Comparison of ENCODE assay signal across 16 mouse cellular contexts in genomic region chr4:110292471-110292870, GRCm38 (mm10). TPM values are rescaled to one million over a fixed set of nuclear protein-coding genes. Genes with fewer than 3 reads are reported as not detected.
DNase-seq lines count a peak whose midpoint lies in the region; ATAC-seq lines count a peak whose summit lies in the region.
"Had no signal": no experiment of that assay in that cellular context is flagged by ENCODE, and none has a peak within 500 bp of the region (broad histone marks: within the 10 kb centered on the region; RNA-seq: fewer than 3 reads in every experiment).

No protein-coding gene starts in this region.

- 0 out of 2 replicates have a peak, but pooled peaks cover 6% of the 10 kb centered on the region for H3K4me1 ChIP-seq in forebrain, embryonic 11.5 days (replicated peaks; ENCODE audit: control insufficient read depth, insufficient read depth, low read length)
- H3K4me1 ChIP-seq in hindbrain, embryonic 16.5 days (ENCODE audit: control insufficient read depth, insufficient read depth, low read depth, low read length) = no peaks in the 10 kb centered on the region; the same call in 1 of the 2 replicates
- H3K4me1 ChIP-seq in neural tube, embryonic 11.5 days (ENCODE audit: control insufficient read depth, insufficient read depth, low read length) = no peaks in the 10 kb centered on the region
- H3K4me1 ChIP-seq: liver, embryonic 13.5 days had no signal

- H3K9me3 ChIP-seq in forebrain, embryonic 11.5 days (ENCODE audit: control insufficient read depth, low read length) = no peaks in the 10 kb centered on the region
- H3K9me3 ChIP-seq in hindbrain, embryonic 16.5 days (ENCODE audit: control insufficient read depth, low read length) = no peaks in the 10 kb centered on the region
- H3K9me3 ChIP-seq in neural tube, embryonic 11.5 days (ENCODE audit: control insufficient read depth, low read length) = no peaks in the 10 kb centered on the region
- H3K9me3 ChIP-seq: liver, embryonic 13.5 days had no signal

- H3K9ac ChIP-seq in forebrain, embryonic 11.5 days (ENCODE audit: low read length) = no peak overlapping the region
- no peak overlapping the region for H3K9ac ChIP-seq in hindbrain, embryonic 16.5 days (ENCODE audit: low read depth, low read length)
- no peak overlapping the region; the same call in 1 of the 2 replicates for H3K9ac ChIP-seq in neural tube, embryonic 11.5 days (ENCODE audit: low read length)
- H3K9ac ChIP-seq: liver, embryonic 13.5 days had no signal

- H3K27ac ChIP-seq in forebrain, embryonic 11.5 days (ENCODE audit: low read depth, low read length) = 0 out of 2 replicates have a peak overlapping the region, but pooled peaks have one; percentile 25
- no peak overlapping the region for H3K27ac ChIP-seq in hindbrain, embryonic 16.5 days (ENCODE audit: low read depth, low read length)
- peak overlapping the region; percentile 73 for H3K27ac ChIP-seq in neural tube, embryonic 11.5 days (ENCODE audit: low read depth, low read length)
- H3K27ac ChIP-seq: liver, embryonic 13.5 days had no signal

- no peaks in the 10 kb centered on the region for H3K27me3 ChIP-seq in forebrain, embryonic 11.5 days (ENCODE audit: control insufficient read depth, insufficient read depth, low read length)
- H3K27me3 ChIP-seq in hindbrain, embryonic 16.5 days (replicated peaks; ENCODE audit: control insufficient read depth, insufficient read depth, low read length) = no peaks in the 10 kb centered on the region
- no peaks in the 10 kb centered on the region for H3K27me3 ChIP-seq in neural tube, embryonic 11.5 days (ENCODE audit: control insufficient read depth, insufficient read depth, low read length)
- H3K27me3 ChIP-seq: liver, embryonic 13.5 days had no signal

- 61% methylated on average over 10 of the region's 10 CpGs for WGBS in forebrain, embryonic 11.5 days
- WGBS in hindbrain, embryonic 16.5 days = 37% methylated on average over 10 of the region's 10 CpGs
- whole genome bisulfite sequencing in neural tube, embryonic 11.5 days = 55% methylated on average over 10 of the region's 10 CpGs

- H3K36me3 ChIP-seq in forebrain, embryonic 11.5 days (ENCODE audit: control insufficient read depth, insufficient read depth, low read length) = no peaks in the 10 kb centered on the region
- no peaks in the 10 kb centered on the region for H3K36me3 ChIP-seq in hindbrain, embryonic 16.5 days (ENCODE audit: control insufficient read depth, insufficient read depth, low read length)
- H3K36me3 ChIP-seq in neural tube, embryonic 11.5 days (ENCODE audit: control insufficient read depth, insufficient read depth, low read length) = no peaks in the 10 kb centered on the region
- H3K36me3 ChIP-seq: liver, embryonic 13.5 days had no signal

- 0 out of 2 replicates have a peak, but pooled peaks have one; percentile 18 for ATAC-seq in forebrain, embryonic 11.5 days (replicated peaks; ENCODE audit: low FRiP score)
- peak; percentile 46; the same call in 1 of the 2 replicates for ATAC-seq in hindbrain, embryonic 16.5 days
- ATAC-seq in neural tube, embryonic 11.5 days (ENCODE audit: insufficient read depth, low FRiP score, low TSS enrichment) = peak; percentile 60; the same call in 1 of the 2 replicates
- no peak for ATAC-seq in erythroid progenitor cell, adult 5-6 weeks (replicated peaks; ENCODE audit: low FRiP score, poor library complexity, severe bottlenecking)
- ATAC-seq: CD4-positive, CD25-positive, alpha-beta regulatory T cell, adult 4 months had no signal

- no peak overlapping the region for H3K4me3 ChIP-seq in forebrain, embryonic 11.5 days (ENCODE audit: low read depth, low read length)
- no peak overlapping the region for H3K4me3 ChIP-seq in hindbrain, embryonic 16.5 days (ENCODE audit: low read length)
- H3K4me3 ChIP-seq in neural tube, embryonic 11.5 days (ENCODE audit: low read depth, low read length) = no peak overlapping the region
- H3K4me3 ChIP-seq: liver, embryonic 13.5 days; myocyte had no signal

- DNase-seq in embryo, embryonic 10.5 days (ENCODE audit: low spot score) = peak; percentile 51
- DNase-seq in forebrain, embryonic 11.5 days (ENCODE audit: low spot score) = peak; percentile 64
- DNase-seq in neural tube, embryonic 11.5 days (ENCODE audit: low spot score) = peak; percentile 50
- DNase-seq in kidney, adult 18-20 months = no peak
- no peak for DNase-seq in cerebellum, adult 11 months
- DNase-seq: adrenal gland, postnatal 25 days; cerebellum, adult 2 months; gastrocnemius, postnatal 10 days; liver, embryonic 13.5 days; lung, postnatal 14 days; right cerebral cortex, adult 18-20 months; thymus, adult 2 months had no signal

- H3K4me2 ChIP-seq in forebrain, embryonic 11.5 days (ENCODE audit: low read depth, low read length, severe bottlenecking) = no peak overlapping the region
- H3K4me2 ChIP-seq in hindbrain, embryonic 16.5 days (ENCODE audit: low read length) = peak overlapping the region; percentile 13
- no peak overlapping the region for H3K4me2 ChIP-seq in neural tube, embryonic 11.5 days (ENCODE audit: low read depth)
- H3K4me2 ChIP-seq: liver, embryonic 13.5 days had no signal

RNA-seq across cellular contexts. Expression of gene Elavl4, which starts 59.2 kb away (rescaled TPM):
- 130 and 133 TPM in 2 replicates for polyA plus RNA-seq in forebrain, embryonic 11.5 days (2014; fragmentation: Nextera tagmentation; extraction: Ambion mirVana)
- 334 and 365 TPM in 2 replicates for polyA plus RNA-seq in hindbrain, embryonic 16.5 days (2015; fragmentation: Nextera tagmentation; extraction: Ambion mirVana)
- polyA plus RNA-seq in neural tube, embryonic 11.5 days (2014; fragmentation: Nextera tagmentation; extraction: Ambion mirVana) = 317 and 378 TPM in 2 replicates
- total RNA-seq in erythroid progenitor cell, adult 5-6 weeks (2015; ENCODE audit: low replicate concordance) = not detected in 2 replicates
- total RNA-seq in erythroid progenitor cell, adult 5-6 weeks (2017; ENCODE audit: low replicate concordance) = not detected in 2 replicates
- polyA plus RNA-seq: myocyte had no signal

Comparison
In these comparisons a context has a peak if more than half of its experiments do, and no peak if none do; other contexts are left out.
1. DNase-seq: peak in embryo, embryonic 10.5 days (single experiment), forebrain, embryonic 11.5 days (single experiment) and neural tube, embryonic 11.5 days (single experiment); none in kidney, adult 18-20 months (single experiment) and cerebellum, adult 11 months (single experiment).